Mouse (Mus musculus) small intestine, adult 2 months (tissue): Measurements from ENCODE around the gene Nsmce4a.

Experiments used
- CTCF ChIP-seq: fragments of 200-500 bp; IDR thresholded peaks from 2 replicates; pipeline ENCODE4 v1.5.1; 2012; ENCODE audit warnings: low read depth, mild to moderate bottlenecking, control low read depth, inconsistent platforms, low read length, moderate library complexity, mixed read lengths; ENCODE audit not compliant: insufficient replicate concordance, insufficient read length; ENCODE audit errors: extremely low read depth
- POLR2A ChIP-seq: fragments of 200-500 bp; IDR thresholded peaks from 2 replicates; pipeline ENCODE4 v1.6.1; 2012; ENCODE audit warnings: low read depth, mild to moderate bottlenecking, control low read depth, inconsistent platforms, low read length, moderate library complexity

- TF ChIP-seq CTCF (no peak), POLR2A (no peak)
Measured at GRCm38 (mm10) chr7:130613973-130614372, 41.1 kb upstream of the Nsmce4a start.
